Mouse (Mus musculus) hindbrain, embryonic 11.5 days (tissue): ENCODE results near the gene Morn2. TPM values are rescaled to one million over a fixed set of nuclear protein-coding genes. Genes with fewer than 3 reads are reported as not detected.

Experiments used
- ATAC-seq: fragments of 200-750 bp; cut with Nextera tagmentation; 2 replicates; pipeline ENCODE4 v1.8.0; 2017; ENCODE audit warnings: mild to moderate bottlenecking, moderate TSS enrichment, moderate library complexity; ENCODE audit not compliant: low FRiP score
- DNase-seq: peaks from one replicate; pipeline ENCODE4 v3.0.0-alpha.2; 2015; ENCODE audit warnings: low spot score
- H3K27ac ChIP-seq: fragments of 300-500 bp; sonication (generic); 2 replicates; pipeline ENCODE4 v1.5.1; 2014; ENCODE audit warnings: mild to moderate bottlenecking, low read depth, low read length
- H3K27me3 ChIP-seq: fragments of 300-500 bp; sonication (generic); 2 replicates; pipeline ENCODE4 v1.6.1; 2014; ENCODE audit warnings: mild to moderate bottlenecking, low read length, moderate library complexity, mixed read lengths; ENCODE audit not compliant: control insufficient read depth, insufficient read depth
- H3K36me3 ChIP-seq: fragments of 300-500 bp; sonication (generic); 2 replicates; pipeline ENCODE4 v1.6.1; 2014; ENCODE audit warnings: mild to moderate bottlenecking, low read length, moderate library complexity, mixed read lengths; ENCODE audit not compliant: control insufficient read depth, insufficient read depth
- H3K4me1 ChIP-seq: fragments of 300-500 bp; sonication (generic); replicated peaks from 2 replicates; pipeline ENCODE4 v1.6.1; 2014; ENCODE audit warnings: low read length, mixed read lengths; ENCODE audit not compliant: control insufficient read depth, insufficient read depth
- H3K4me2 ChIP-seq: fragments of 300-500 bp; sonication (generic); replicated peaks from 2 replicates; pipeline ENCODE4 v1.6.1; 2014; ENCODE audit warnings: mild to moderate bottlenecking, low read depth, low read length
- H3K4me3 ChIP-seq: fragments of 300-500 bp; sonication (generic); 2 replicates; pipeline ENCODE4 v1.5.1; 2014; ENCODE audit warnings: low read depth, low read length
- H3K9ac ChIP-seq: fragments of 300-500 bp; sonication (generic); 2 replicates; pipeline ENCODE4 v1.6.1; 2014; ENCODE audit warnings: low read depth, low read length
- H3K9me3 ChIP-seq: fragments of 300-500 bp; sonication (generic); 2 replicates; pipeline ENCODE4 v1.6.1; 2016; ENCODE audit warnings: low read length; ENCODE audit not compliant: control insufficient read depth
- WGBS: fragments of 180-500 bp; shearing (Covaris S2); extraction: QIAGEN DNeasy Blood & Tissue Kit; methylation state at CpG from one replicate; pipeline ENCODE4 v1.1.7; 2014; 5-methylcytosine and 5-hydroxymethylcytosine counted together
- polyA plus RNA-seq: library from polyadenylated mRNA; unstranded; fragments of >200 nt; fragmentation: Nextera tagmentation; extraction: Ambion mirVana; gene quantifications from 2 replicates; pipeline ENCODE4 v1.2.1, GENCODE M21; 2014

Morn2 gene
- polyA plus RNA-seq, 1 experiment from 2014 or later: 32.0 TPM

- 93% methylated on average over 4 of the region's 4 CpGs for WGBS
- no peaks in the 10 kb centered on the region for H3K27me3 ChIP-seq
- H3K9me3 ChIP-seq: no peaks in the 10 kb centered on the region
- 0 out of 2 replicates have a peak, but pooled peaks cover 5% of the 10 kb centered on the region for H3K36me3 ChIP-seq
- no peak overlapping the region for H3K4me2 ChIP-seq
- no peaks in the 10 kb centered on the region for H3K4me1 ChIP-seq
- H3K9ac ChIP-seq: no peak overlapping the region
- H3K4me3 ChIP-seq: no peak overlapping the region
- H3K27ac ChIP-seq: no peak overlapping the region
- ATAC-seq (no peak), DNase-seq (no peak)
These were observed 11.7 kb upstream of the Morn2 start for GRCm38 (mm10) chr17:80278255-80278654.

- Histone ChIP-seq H3K36me3 (0 out of 2 replicates have a peak, but pooled peaks cover 5% of the 10 kb centered on the region), H3K27me3 (no peaks in the 10 kb centered on the region), H3K4me3 (no peak overlapping the region), H3K9me3 (no peaks in the 10 kb centered on the region), H3K4me1 (no peaks in the 10 kb centered on the region), H3K27ac (no peak overlapping the region), H3K4me2 (no peak overlapping the region), H3K9ac (no peak overlapping the region)
- ATAC-seq: no peak
- DNase-seq: no peak
- WGBS: 94% methylated on average over 8 of the region's 8 CpGs
These were observed 10.5 kb upstream of the Morn2 start for GRCm38 (mm10) chr17:80279340-80280070.

- H3K4me2 ChIP-seq: no peak overlapping the region
These were observed 5.6 kb upstream of the Morn2 start for GRCm38 (mm10) chr17:80284446-80284845.

GRCm38 (mm10) chr17:80288012-80288411, 2.0 kb upstream of the Morn2 start:
- no peaks in the 10 kb centered on the region; the same call in 1 of the 2 replicates for H3K4me1 ChIP-seq
- no peak overlapping the region for H3K27ac ChIP-seq
- 86% methylated on average over 6 of the region's 6 CpGs for WGBS
- H3K4me3 ChIP-seq: no peak overlapping the region
- H3K36me3 ChIP-seq: no peaks in the 10 kb centered on the region
- no peaks in the 10 kb centered on the region for H3K27me3 ChIP-seq
- H3K9me3 ChIP-seq: no peaks in the 10 kb centered on the region
- ATAC-seq: no peak
- DNase-seq: no peak
- no peak overlapping the region for H3K4me2 ChIP-seq
- no peak overlapping the region for H3K9ac ChIP-seq

More at GRCm38 (mm10) chr17:80284446-80284845, 5.6 kb upstream of the Morn2 start:
- Histone ChIP-seq H3K27ac (no peak overlapping the region), H3K4me1 (no peaks in the 10 kb centered on the region; the same call in 1 of the 2 replicates), H3K9ac (no peak overlapping the region), H3K27me3 (no peaks in the 10 kb centered on the region), H3K4me3 (no peak overlapping the region), H3K36me3 (no peaks in the 10 kb centered on the region), H3K9me3 (no peaks in the 10 kb centered on the region)
- WGBS: 88% methylated on average over 4 of the region's 4 CpGs
- no peak for DNase-seq
- ATAC-seq: no peak

GRCm38 (mm10) chr17:80289280-80290073, 526 bp upstream of the Morn2 start:
- Histone ChIP-seq H3K36me3 (no peaks in the 10 kb centered on the region), H3K27me3 (no peaks in the 10 kb centered on the region), H3K4me1 (no peaks in the 10 kb centered on the region; the same call in 1 of the 2 replicates), H3K9me3 (no peaks in the 10 kb centered on the region), H3K9ac (peak overlapping the region; percentile 65), H3K27ac (peak overlapping the region; percentile 83), H3K4me3 (peak overlapping the region; percentile 87), H3K4me2 (peak overlapping the region; percentile 48)
- DNase-seq (peak; percentile 2), ATAC-seq (no peak; the same call in none of the 2 replicates)
- WGBS: under 1% methylated on average over 30 of the region's 30 CpGs

GRCm38 (mm10) chr17:80291148-80291547, 1.1 kb downstream of the Morn2 start:
- Histone ChIP-seq H3K4me1 (no peaks in the 10 kb centered on the region; the same call in 1 of the 2 replicates), H3K9me3 (no peaks in the 10 kb centered on the region), H3K9ac (no peak overlapping the region), H3K4me3 (no peak overlapping the region), H3K27me3 (no peaks in the 10 kb centered on the region), H3K4me2 (no peak overlapping the region), H3K27ac (no peak overlapping the region), H3K36me3 (no peaks in the 10 kb centered on the region)
- 32% methylated on average over 2 of the region's 2 CpGs for WGBS
- DNase-seq (peak; percentile 61), ATAC-seq (no peak)

GRCm38 (mm10) chr17:80295258-80295657, 5.3 kb downstream of the Morn2 start:
- no peak for ATAC-seq

GRCm38 (mm10) chr17:80298844-80299243, 8.8 kb downstream of the Morn2 start:
- Histone ChIP-seq H3K4me2 (no peak overlapping the region), H3K27me3 (no peaks in the 10 kb centered on the region), H3K4me1 (no peaks in the 10 kb centered on the region), H3K9ac (no peak overlapping the region), H3K4me3 (no peak overlapping the region), H3K36me3 (no peaks in the 10 kb centered on the region), H3K9me3 (no peaks in the 10 kb centered on the region), H3K27ac (no peak overlapping the region)
- WGBS: 94% methylated on average over 5 of the region's 5 CpGs
- DNase-seq (no peak), ATAC-seq (no peak)

More at GRCm38 (mm10) chr17:80295258-80295657, 5.3 kb downstream of the Morn2 start:
- Histone ChIP-seq H3K4me1 (no peaks in the 10 kb centered on the region), H3K27me3 (no peaks in the 10 kb centered on the region), H3K4me3 (no peak overlapping the region), H3K27ac (no peak overlapping the region), H3K36me3 (no peaks in the 10 kb centered on the region), H3K4me2 (no peak overlapping the region), H3K9ac (no peak overlapping the region), H3K9me3 (no peaks in the 10 kb centered on the region)
- 91% methylated on average over 5 of the region's 5 CpGs for WGBS
- no peak for DNase-seq
